9 mouse cellular contexts compared by ENCODE assay signal in genomic region chr7:131553771-131554175, GRCm38 (mm10). TPM values are rescaled to one million over a fixed set of nuclear protein-coding genes. Genes with fewer than 3 reads are reported as not detected.
DNase-seq lines count a peak whose midpoint lies in the region; ATAC-seq and TF ChIP-seq lines count a peak whose summit lies in the region.
"Had no signal": no experiment of that assay in that cellular context is flagged by ENCODE, and none has a peak within 500 bp of the region (broad histone marks: within the 10 kb centered on the region; RNA-seq: fewer than 3 reads in every experiment).

No protein-coding gene starts in this region.

- H3K9ac ChIP-seq in ES-E14 (ENCODE audit: insufficient read depth, low read depth, low read length, poor library complexity, severe bottlenecking) = no peak overlapping the region
- no peak overlapping the region for H3K9ac ChIP-seq in forebrain, embryonic 13.5 days
- peak overlapping the region; percentile 21; the same call in 1 of the 2 replicates for H3K9ac ChIP-seq in stomach, embryonic 16.5 days (ENCODE audit: low read length)

- H3K9me3 ChIP-seq in ES-E14 (ENCODE audit: control insufficient read depth, insufficient read depth, low read depth, low read length) = no peaks in the 10 kb centered on the region
- no peaks in the 10 kb centered on the region for H3K9me3 ChIP-seq in forebrain, embryonic 13.5 days (replicated peaks)
- H3K9me3 ChIP-seq in stomach, embryonic 16.5 days (replicated peaks; ENCODE audit: control insufficient read depth, low read length) = no peaks in the 10 kb centered on the region

- no peak overlapping the region for H3K27ac ChIP-seq in ES-E14 (ENCODE audit: insufficient read depth, low read depth, low read length, poor library complexity, severe bottlenecking)
- H3K27ac ChIP-seq in forebrain, embryonic 13.5 days = no peak overlapping the region
- no peak overlapping the region for H3K27ac ChIP-seq in kidney, adult 2 months (ENCODE audit: insufficient read depth, low read depth, low read length)
- H3K27ac ChIP-seq in stomach, embryonic 16.5 days (ENCODE audit: low read length) = no peak overlapping the region

- no peak for TF ChIP-seq POLR2A in kidney, adult 2 months (IDR thresholded peaks at IDR 0.05; ENCODE audit: low read depth, low read length)

- 0% methylated on average over 33 of the region's 39 CpGs for WGBS in forebrain, embryonic 13.5 days
- WGBS in kidney, adult 2 months = under 1% methylated on average over 39 of the region's 39 CpGs
- under 1% methylated on average over 39 of the region's 39 CpGs for WGBS in stomach, embryonic 16.5 days

- no peak for TF ChIP-seq CTCF in kidney, adult 2 months (conservative IDR thresholded peaks at IDR 0.05; ENCODE audit: insufficient read depth, insufficient read length, low read depth, low read length)

- H3K36me3 ChIP-seq in ES-E14 (ENCODE audit: control insufficient read depth, insufficient read depth, low read length, poor library complexity, severe bottlenecking) = no peaks in the 10 kb centered on the region
- H3K36me3 ChIP-seq in forebrain, embryonic 13.5 days (ENCODE audit: poor library complexity, severe bottlenecking) = no peaks in the 10 kb centered on the region
- no peaks in the 10 kb centered on the region for H3K36me3 ChIP-seq in kidney, adult 2 months (ENCODE audit: control insufficient read depth, insufficient read depth, low read length)
- H3K36me3 ChIP-seq in stomach, embryonic 16.5 days (ENCODE audit: control insufficient read depth, insufficient read depth, low read length) = no peaks in the 10 kb centered on the region

- H3K4me3 ChIP-seq in ES-E14 (ENCODE audit: insufficient read depth in 1 of 2, low read depth in 1 of 2, low read length in 2 of 2, poor library complexity in 1 of 2, severe bottlenecking in 1 of 2) = peak overlapping the region; percentile 50 to 59
- H3K4me3 ChIP-seq in forebrain, embryonic 13.5 days = peak overlapping the region; percentile 27
- no peak overlapping the region for H3K4me3 ChIP-seq in kidney, adult 2 months (ENCODE audit: insufficient read depth, low read depth, low read length)
- peak overlapping the region; percentile 38 for H3K4me3 ChIP-seq in stomach, embryonic 16.5 days (replicated peaks; ENCODE audit: low read length)

- peak; percentile 61 for DNase-seq in CD4-positive helper T cell, adult 2 months (ENCODE audit: low read depth, low spot score)
- DNase-seq in ES-E14 (ENCODE audit: low read depth, low spot score) = no peak
- DNase-seq in kidney, adult 2 months = peak; percentile 57
- DNase-seq in lung, postnatal 36 days = peak; percentile 57
- DNase-seq in cerebellum, postnatal 36 days = no peak
- DNase-seq in cerebellum, adult 9-11 months = no peak

- peaks cover 0 to 4% of the 10 kb centered on the region in 2 experiments; a peak in 1 of 4 replicates for H3K4me1 ChIP-seq in ES-E14 (ENCODE audit: control insufficient read depth in 2 of 2, insufficient read depth in 2 of 2, low read length in 2 of 2, poor library complexity in 1 of 2)
- H3K4me1 ChIP-seq in forebrain, embryonic 13.5 days = peaks cover 29% of the 10 kb centered on the region
- H3K4me1 ChIP-seq in kidney, adult 2 months (ENCODE audit: control insufficient read depth, insufficient read depth, low read length) = no peaks in the 10 kb centered on the region
- peaks cover 14% of the 10 kb centered on the region for H3K4me1 ChIP-seq in stomach, embryonic 16.5 days (ENCODE audit: control insufficient read depth, insufficient read depth, low read length)

- ATAC-seq in forebrain, embryonic 13.5 days = peak; percentile 59; the same call in 1 of the 2 replicates
- ATAC-seq in stomach, embryonic 16.5 days (ENCODE audit: insufficient read depth, low FRiP score) = peak; percentile 54; the same call in 1 of the 2 replicates

- peak overlapping the region; percentile 50 for H3K4me2 ChIP-seq in forebrain, embryonic 13.5 days
- H3K4me2 ChIP-seq in stomach, embryonic 16.5 days (ENCODE audit: low read depth, low read length) = peak overlapping the region; percentile 52

- H3K27me3 ChIP-seq in forebrain, embryonic 13.5 days = peaks cover 100% of the 10 kb centered on the region
- peaks cover 13% of the 10 kb centered on the region for H3K27me3 ChIP-seq in kidney, adult 2 months (replicated peaks; ENCODE audit: control insufficient read depth, insufficient read depth, low read length)
- peaks cover 86% of the 10 kb centered on the region for H3K27me3 ChIP-seq in stomach, embryonic 16.5 days (ENCODE audit: control insufficient read depth, insufficient read depth, low read length)

- in situ Hi-C loops in ES-E14 (cut with MboI; ENCODE audit: low sequenced_read_pairs in 2 of 2, unreplicated experiment in 2 of 2) = loop anchor here (10.0 kb wide), 1 partner anchor 1041 kb away; the partner anchor contains the start of gene Nkx1-2 (in 2 of the 2)

TF ChIP-seq in ES-E14, 5 proteins besides CTCF, POLR2A, EP300 and RAD21:
- no peak for TF ChIP-seq MAFK (IDR thresholded peaks at IDR 0.05; ENCODE audit: insufficient read depth, low read depth, low read length)

RNA-seq across cellular contexts. Expression of gene Hmx2, which starts 5.2 kb away (rescaled TPM):
- total RNA-seq in ES-E14 (2012; rRNA removed) = 0.18 and 0.21 TPM in 2 replicates
- 0.44 and 0.99 TPM in 2 replicates for polyA plus RNA-seq in forebrain, embryonic 13.5 days (2015; fragmentation: Nextera tagmentation; extraction: Ambion mirVana)
- polyA plus RNA-seq in kidney, adult 2 months (2012; rRNA removed) = 8.6 and 8.8 TPM in 2 replicates
- polyA plus RNA-seq in stomach, embryonic 16.5 days (2015; fragmentation: Nextera tagmentation; extraction: Ambion mirVana) = 0.66 and 0.76 TPM in 2 replicates
- total RNA-seq: heart, postnatal 36 days had no signal

RNA-seq across cellular contexts. Expression of gene Bub3, which starts 6.2 kb away (rescaled TPM):
- 127 and 131 TPM in 2 replicates for total RNA-seq in ES-E14 (2012; rRNA removed)
- 240 and 247 TPM in 2 replicates for polyA plus RNA-seq in forebrain, embryonic 13.5 days (2015; fragmentation: Nextera tagmentation; extraction: Ambion mirVana)
- 50.4 and 51.2 TPM in 2 replicates for polyA plus RNA-seq in kidney, adult 2 months (2012; rRNA removed)
- 178 and 184 TPM in 2 replicates for polyA plus RNA-seq in stomach, embryonic 16.5 days (2015; fragmentation: Nextera tagmentation; extraction: Ambion mirVana)

RNA-seq across cellular contexts. Expression of gene Hmx3, which starts 11.1 kb away (rescaled TPM):
- not detected in 2 replicates for total RNA-seq in ES-E14 (2012; rRNA removed)
- 0.31 and 0.56 TPM in 2 replicates for polyA plus RNA-seq in forebrain, embryonic 13.5 days (2015; fragmentation: Nextera tagmentation; extraction: Ambion mirVana)
- polyA plus RNA-seq in kidney, adult 2 months (2012; rRNA removed) = 0.23 and 0.29 TPM in 2 replicates
- polyA plus RNA-seq in stomach, embryonic 16.5 days (2015; fragmentation: Nextera tagmentation; extraction: Ambion mirVana) = 0.15 and 0.32 TPM in 2 replicates
- total RNA-seq: heart, postnatal 36 days had no signal

Comparison
In these comparisons a context has a peak if more than half of its experiments do, and no peak if none do; other contexts are left out.
1. DNase-seq: peak in CD4-positive helper T cell, adult 2 months (single experiment), kidney, adult 2 months (single experiment) and lung, postnatal 36 days (single experiment); none in ES-E14 (single experiment), cerebellum, postnatal 36 days (0 of 2) and cerebellum, adult 9-11 months (single experiment).